Mouse (Mus musculus) cerebellum, adult 2 months (tissue): ENCODE results near the gene Tmco2. TPM values are rescaled to one million over a fixed set of nuclear protein-coding genes. Genes with fewer than 3 reads are reported as not detected.
"Not testable (repeated sequence)": the region's sequence is repeated elsewhere in the genome, so short reads cannot be mapped to it uniquely, and the experiment has no call there.

ENCODE experiments used
- DNase-seq, 2 experiments: peaks; one replicate each; pipeline ENCODE4 v3.0.0; 2021
- H3K27ac ChIP-seq: fragments of 200-500 bp; 2 replicates; pipeline ENCODE4 v1.5.1; 2012; ENCODE audit warnings: low read length, control low read depth, inconsistent platforms; ENCODE audit not compliant: insufficient read depth
- H3K27me3 ChIP-seq: fragments of 200-500 bp; 2 replicates; pipeline ENCODE4 v1.6.1; 2012; ENCODE audit warnings: inconsistent platforms, mild to moderate bottlenecking, low read length, moderate library complexity; ENCODE audit not compliant: control insufficient read depth, insufficient read depth
- H3K4me1 ChIP-seq: fragments of 200-500 bp; 2 replicates; pipeline ENCODE4 v1.6.1; 2011; ENCODE audit warnings: low read length; ENCODE audit not compliant: control insufficient read depth, insufficient read depth
- H3K4me3 ChIP-seq: fragments of 200-500 bp; replicated peaks from 2 replicates; pipeline ENCODE3; 2011; ENCODE audit warnings: mild to moderate bottlenecking, low read depth, low read length, control low read depth; ENCODE audit not compliant: insufficient read depth
- CTCF ChIP-seq: fragments of 200-500 bp; IDR thresholded peaks from 2 replicates; pipeline ENCODE4 v1.5.1; 2011; ENCODE audit warnings: low read depth, mild to moderate bottlenecking, control low read depth, low read length, moderate library complexity, borderline replicate concordance; ENCODE audit not compliant: insufficient read depth
- POLR2A ChIP-seq: fragments of 200-500 bp; IDR thresholded peaks from 2 replicates; pipeline ENCODE4 v1.6.1; 2011; ENCODE audit warnings: low read length, control low read depth, borderline replicate concordance; ENCODE audit not compliant: insufficient read depth
- WGBS: fragments of 180-500 bp; shearing (Covaris S2); methylation state at CpG from one replicate; pipeline ENCODE4 v1.1.7; 2018; 5-methylcytosine and 5-hydroxymethylcytosine counted together
- polyA plus RNA-seq: library from polyadenylated mRNA; depleted of rRNA; stranded (reverse); fragments of >200 nt; gene quantifications from 2 replicates; pipeline ENCODE4 v1.2.3, GENCODE M21; 2012; rRNA removed

Tmco2 gene
- polyA plus RNA-seq, 1 experiment, result 0.16 TPM

- TF ChIP-seq CTCF, result no peak
- TF ChIP-seq POLR2A, result no peak
- H3K27ac ChIP-seq, result no peak overlapping the region
These were observed 34.8 kb downstream of the Tmco2 start for GRCm38 (mm10) chr4:121074250-121074649.

GRCm38 (mm10) chr4:121065336-121065735 lies 43.7 kb downstream of the Tmco2 start:
- Histone ChIP-seq H3K27ac (no peak overlapping the region), H3K27me3 (no peaks in the 10 kb centered on the region), H3K4me1 (no peaks in the 10 kb centered on the region), H3K4me3 (no peak overlapping the region)
- whole genome bisulfite sequencing, result 79% methylated on average over 2 of the region's 2 CpGs
- no peak for DNase-seq
- TF ChIP-seq POLR2A, result no peak
- TF ChIP-seq CTCF, result no peak

More at GRCm38 (mm10) chr4:121074250-121074649, 34.8 kb downstream of the Tmco2 start:
- no peak for DNase-seq
- Histone ChIP-seq H3K27me3 (no peaks in the 10 kb centered on the region), H3K4me1 (no peaks in the 10 kb centered on the region), H3K4me3 (no peak overlapping the region)
- WGBS, result 87% methylated on average over 4 of the region's 4 CpGs

- not testable (repeated sequence) for H3K27ac ChIP-seq, H3K4me1 ChIP-seq, H3K4me3 ChIP-seq, H3K27me3 ChIP-seq, DNase-seq
- 89% methylated on average over 10 of the region's 10 CpGs for WGBS
These were observed 49.8 kb downstream of the Tmco2 start for GRCm38 (mm10) chr4:121059218-121059617.

- H3K4me1 ChIP-seq, result peaks cover 2% of the 10 kb centered on the region; the same call in 1 of the 2 replicates
- H3K27ac ChIP-seq, result no peak overlapping the region
- 10% methylated on average over 2 of the region's 2 CpGs for WGBS
- no peaks in the 10 kb centered on the region for H3K27me3 ChIP-seq
- H3K4me3 ChIP-seq, result no peak overlapping the region
- no peak for DNase-seq
- TF ChIP-seq CTCF (no peak), POLR2A (no peak)
These were observed 52.0 kb downstream of the Tmco2 start for GRCm38 (mm10) chr4:121057032-121057431.

GRCm38 (mm10) chr4:121056342-121056741 lies 52.7 kb downstream of the Tmco2 start:
- TF ChIP-seq POLR2A, result no peak
- peak; percentile 64 for TF ChIP-seq CTCF
- no peak overlapping the region for H3K4me3 ChIP-seq
- WGBS, result 49% methylated on average over 3 of the region's 3 CpGs
- H3K27ac ChIP-seq, result no peak overlapping the region
- DNase-seq, result peak in 1 of 2 experiments; percentile 44
- H3K4me1 ChIP-seq, result peaks cover 2% of the 10 kb centered on the region; the same call in 1 of the 2 replicates
- H3K27me3 ChIP-seq, result no peaks in the 10 kb centered on the region

Other genes with a start within 250 kb of the Tmco2 start
- 9.4 and 10.1 TPM in 2 replicates for gene Exo5, start 184.2 kb downstream of the Tmco2 start, polyA plus RNA-seq
- gene Zfp69, start 157.5 kb downstream of the Tmco2 start, polyA plus RNA-seq, result 1.9 and 3.1 TPM in 2 replicates
- gene Smap2, start 92.0 kb downstream of the Tmco2 start, polyA plus RNA-seq, result 82.0 and 90.6 TPM in 2 replicates
- 10.0 and 11.1 TPM in 2 replicates for gene Col9a2, start 69.8 kb downstream of the Tmco2 start, polyA plus RNA-seq
- gene Zmpste24, start 11.0 kb downstream of the Tmco2 start, polyA plus RNA-seq, result 24.5 and 25.3 TPM in 2 replicates
- 14.9 and 16.0 TPM in 2 replicates for gene Rlf, start 105.9 kb upstream of the Tmco2 start, polyA plus RNA-seq
- not detected in 2 replicates for gene Gm12888, start 215.7 kb upstream of the Tmco2 start, polyA plus RNA-seq